ENCODE assay signal across 17 mouse cellular contexts in the genomic region with DNA sequence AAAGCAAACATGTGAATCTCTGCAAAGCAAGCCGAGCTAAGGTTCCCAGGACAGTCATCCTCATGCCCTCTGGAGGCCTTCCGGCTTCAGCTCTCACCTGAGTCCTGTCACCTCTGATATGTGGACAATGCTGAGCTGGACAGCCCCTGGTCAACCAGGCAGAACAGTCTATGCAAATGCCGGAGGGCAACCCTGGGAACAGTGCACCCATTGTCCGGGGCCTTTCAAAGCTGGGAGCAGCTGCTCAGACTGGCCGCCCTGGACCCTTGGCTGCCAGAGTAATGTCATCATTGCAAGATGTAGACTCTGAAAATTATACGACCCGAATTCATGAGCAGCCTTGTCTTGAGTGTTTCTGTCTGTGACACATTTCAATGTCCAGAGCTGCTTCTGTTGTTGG. TPM values are rescaled to one million over a fixed set of nuclear protein-coding genes. Genes with fewer than 3 reads are reported as not detected.
DNase-seq lines count a peak whose midpoint lies in the region; ATAC-seq lines count a peak whose summit lies in the region.
"Had no signal": no experiment of that assay in that cellular context is flagged by ENCODE, and none has a peak within 500 bp of the region (broad histone marks: within the 10 kb centered on the region; RNA-seq: fewer than 3 reads in every experiment).

No protein-coding gene starts in this region.

- no peak for ATAC-seq in hindbrain, embryonic 14.5 days (ENCODE audit: low FRiP score)
- ATAC-seq in forebrain, embryonic 15.5 days (replicated peaks), result 0 out of 2 replicates have a peak, but pooled peaks have one; percentile 14
- no peak for ATAC-seq in midbrain, embryonic 15.5 days (replicated peaks)
- ATAC-seq: CD4-positive, CD25-positive, alpha-beta regulatory T cell, adult 4 months had no signal

- DNase-seq in hindbrain, embryonic 10.5 days (ENCODE audit: low spot score), result peak; percentile 83
- DNase-seq in hindbrain, embryonic 14.5 days (ENCODE audit: low spot score), result no peak
- DNase-seq in embryo, embryonic 11 days, result peak; percentile 72
- no peak for DNase-seq in spleen, adult 12 weeks (ENCODE audit: low spot score)
- no peak for DNase-seq in liver
- DNase-seq: liver, embryonic 13.5 days; right cerebral cortex, postnatal 25 days; thymus, postnatal 4 days had no signal

- peaks cover 79% of the 10 kb centered on the region for H3K27me3 ChIP-seq in hindbrain, embryonic 10.5 days (ENCODE audit: insufficient read depth, poor library complexity, severe bottlenecking)
- H3K27me3 ChIP-seq in hindbrain, embryonic 14.5 days (ENCODE audit: control insufficient read depth, insufficient read depth, low read length), result peaks cover 71% of the 10 kb centered on the region
- 0 out of 2 replicates have a peak, but pooled peaks cover 3% of the 10 kb centered on the region for H3K27me3 ChIP-seq in forebrain, embryonic 15.5 days
- peaks cover 48% of the 10 kb centered on the region for H3K27me3 ChIP-seq in midbrain, embryonic 15.5 days (replicated peaks)

- no peaks in the 10 kb centered on the region for H3K36me3 ChIP-seq in hindbrain, embryonic 10.5 days
- no peaks in the 10 kb centered on the region for H3K36me3 ChIP-seq in hindbrain, embryonic 14.5 days (replicated peaks; ENCODE audit: control insufficient read depth, insufficient read depth)
- no peaks in the 10 kb centered on the region for H3K36me3 ChIP-seq in forebrain, embryonic 15.5 days
- H3K36me3 ChIP-seq in midbrain, embryonic 15.5 days (replicated peaks), result no peaks in the 10 kb centered on the region
- H3K36me3 ChIP-seq: embryonic facial prominence, embryonic 12.5 days; liver, embryonic 13.5 days; neural tube, embryonic 13.5 days had no signal

- 16% methylated on average over 7 of the region's 7 CpGs for WGBS in hindbrain, embryonic 10.5 days
- WGBS in hindbrain, embryonic 14.5 days, result 12% methylated on average over 7 of the region's 7 CpGs
- 11% methylated on average over 7 of the region's 7 CpGs for whole genome bisulfite sequencing in forebrain, embryonic 15.5 days
- WGBS in midbrain, embryonic 15.5 days, result 18% methylated on average over 7 of the region's 7 CpGs

- peak overlapping the region; percentile 96 for H3K27ac ChIP-seq in hindbrain, embryonic 10.5 days
- no peak overlapping the region for H3K27ac ChIP-seq in hindbrain, embryonic 14.5 days
- H3K27ac ChIP-seq in forebrain, embryonic 15.5 days (replicated peaks), result peak overlapping the region; percentile 85
- peak overlapping the region; percentile 27; the same call in 1 of the 2 replicates for H3K27ac ChIP-seq in midbrain, embryonic 15.5 days
- H3K27ac ChIP-seq: embryonic facial prominence, embryonic 12.5 days; kidney, postnatal 0 days; liver, embryonic 13.5 days; macrophage; neural tube, embryonic 13.5 days had no signal

- peak overlapping the region; percentile 20; the same call in 1 of the 2 replicates for H3K4me3 ChIP-seq in hindbrain, embryonic 10.5 days
- H3K4me3 ChIP-seq in hindbrain, embryonic 14.5 days (replicated peaks; ENCODE audit: low read length), result no peak overlapping the region
- H3K4me3 ChIP-seq in forebrain, embryonic 15.5 days, result no peak overlapping the region
- H3K4me3 ChIP-seq in midbrain, embryonic 15.5 days, result no peak overlapping the region
- H3K4me3 ChIP-seq: embryonic facial prominence, embryonic 12.5 days; liver, embryonic 13.5 days; neural tube, embryonic 13.5 days had no signal

- peaks cover 77% of the 10 kb centered on the region for H3K4me1 ChIP-seq in hindbrain, embryonic 10.5 days (replicated peaks)
- H3K4me1 ChIP-seq in hindbrain, embryonic 14.5 days (replicated peaks; ENCODE audit: control insufficient read depth, insufficient read depth, low read length), result peaks cover 26% of the 10 kb centered on the region
- H3K4me1 ChIP-seq in forebrain, embryonic 15.5 days, result peaks cover 69% of the 10 kb centered on the region
- H3K4me1 ChIP-seq in midbrain, embryonic 15.5 days, result peaks cover 44% of the 10 kb centered on the region
- H3K4me1 ChIP-seq: liver, embryonic 13.5 days had no signal

- H3K9ac ChIP-seq in hindbrain, embryonic 14.5 days, result no peak overlapping the region
- H3K9ac ChIP-seq in forebrain, embryonic 15.5 days (replicated peaks), result no peak overlapping the region
- H3K9ac ChIP-seq in midbrain, embryonic 15.5 days, result no peak overlapping the region
- H3K9ac ChIP-seq: embryonic facial prominence, embryonic 12.5 days; liver, embryonic 13.5 days; neural tube, embryonic 13.5 days had no signal

- no peak overlapping the region for H3K4me2 ChIP-seq in hindbrain, embryonic 14.5 days (replicated peaks)
- no peak overlapping the region for H3K4me2 ChIP-seq in forebrain, embryonic 15.5 days (replicated peaks)
- H3K4me2 ChIP-seq in midbrain, embryonic 15.5 days, result no peak overlapping the region
- H3K4me2 ChIP-seq: embryonic facial prominence, embryonic 12.5 days; liver, embryonic 13.5 days; neural tube, embryonic 13.5 days had no signal

- no peaks in the 10 kb centered on the region for H3K9me3 ChIP-seq in hindbrain, embryonic 10.5 days
- H3K9me3 ChIP-seq in hindbrain, embryonic 14.5 days (ENCODE audit: control insufficient read depth, low read length), result no peaks in the 10 kb centered on the region
- H3K9me3 ChIP-seq in forebrain, embryonic 15.5 days, result no peaks in the 10 kb centered on the region
- no peaks in the 10 kb centered on the region for H3K9me3 ChIP-seq in midbrain, embryonic 15.5 days
- H3K9me3 ChIP-seq: embryonic facial prominence, embryonic 12.5 days; liver, embryonic 13.5 days; neural tube, embryonic 13.5 days had no signal

RNA-seq across cellular contexts. Expression of gene Sox1, which starts 37.5 kb away (rescaled TPM):
- 2.5 and 2.6 TPM in 2 replicates for polyA plus RNA-seq in hindbrain, embryonic 10.5 days (2016; fragmentation: Nextera tagmentation; extraction: Ambion mirVana)
- 1.9 and 2.5 TPM in 2 replicates for polyA plus RNA-seq in hindbrain, embryonic 14.5 days (2014; fragmentation: Nextera tagmentation; extraction: Ambion mirVana)
- 6.8 and 7.0 TPM in 2 replicates for polyA plus RNA-seq in forebrain, embryonic 15.5 days (2015; fragmentation: Nextera tagmentation; extraction: Ambion mirVana)
- 2.2 and 2.4 TPM in 2 replicates for polyA plus RNA-seq in midbrain, embryonic 15.5 days (2015; fragmentation: Nextera tagmentation; extraction: Ambion mirVana)
- polyA plus RNA-seq: CD4-positive, CD25-positive, alpha-beta regulatory T cell, adult 4 months; gonadal fat pad, adult 2 months; kidney, postnatal 0 days; liver, embryonic 13.5 days; macrophage; stomach, embryonic 14.5 days had no signal

Comparison
In these comparisons a context has a peak if more than half of its experiments do, and no peak if none do; other contexts are left out.
1. DNase-seq: peak in hindbrain, embryonic 10.5 days (single experiment) and embryo, embryonic 11 days (single experiment); none in hindbrain, embryonic 14.5 days (single experiment), spleen, adult 12 weeks (single experiment) and liver (single experiment).